Mouse (Mus musculus) heart, postnatal 10 days (tissue): Measurements from ENCODE around the gene Mast4. TPM values are rescaled to one million over a fixed set of nuclear protein-coding genes. Genes with fewer than 3 reads are reported as not detected.

Source experiments
- DNase-seq, 2 experiments: peaks; one replicate each; pipeline ENCODE4 v3.0.0; 2021
- intact Hi-C: fragments of 180-260 bp; cut with DNase I; formaldehyde crosslinking; loops from one replicate; pipeline ENCODE4 v1.15.1; 2025
- total RNA-seq, 2 experiments: library from RNA; stranded (reverse); gene quantifications; 2 replicates each; pipeline ENCODE4 v1.2.3; 2021

Gene Mast4
- total RNA-seq, 2 experiments from 2014 or later, result 62.8 to 65.1 TPM

GRCm38 (mm10) chr13:103135224-103135883 lies 198.9 kb downstream of the Mast4 start:
- intact Hi-C loops, result no loop called here

GRCm38 (mm10) chr13:103131781-103132180 lies 202.5 kb downstream of the Mast4 start:
- DNase-seq, result no peak
- intact Hi-C loops, result no loop called here

More at GRCm38 (mm10) chr13:103135224-103135883, 198.9 kb downstream of the Mast4 start:
- no peak for DNase-seq

GRCm38 (mm10) chr13:103129130-103129797 lies 205.0 kb downstream of the Mast4 start:
- DNase-seq, result peak in 1 of 2 experiments; percentile 32
- intact Hi-C loops, result no loop called here

- DNase-seq, result peak; percentile 37 to 41
- intact Hi-C loops, result no loop called here
These were observed 205.6 kb downstream of the Mast4 start for GRCm38 (mm10) chr13:103128729-103129128.

- intact Hi-C loops, result no loop called here
- DNase-seq, result no peak
These were observed 206.7 kb downstream of the Mast4 start for GRCm38 (mm10) chr13:103127594-103127993.

- intact Hi-C loops, result no loop called here
- DNase-seq, result no peak
These were observed 210.6 kb downstream of the Mast4 start for GRCm38 (mm10) chr13:103123716-103124115.

GRCm38 (mm10) chr13:103121796-103122792 lies 212.2 kb downstream of the Mast4 start:
- intact Hi-C loops, result loop anchor here (1.0 kb wide), 1 partner anchor 444 kb away; no protein-coding TSS in a partner anchor
- DNase-seq, result no peak

- DNase-seq, result peak in 1 of 2 experiments; percentile 50
- intact Hi-C loops, result loop anchor here (1.0 kb wide), 1 partner anchor 442 kb away; no protein-coding TSS in a partner anchor
These were observed 213.6 kb downstream of the Mast4 start for GRCm38 (mm10) chr13:103120669-103121131.

- intact Hi-C loops, result loop anchor here (10.0 kb wide), 1 partner anchor 315 kb away; no protein-coding TSS in a partner anchor
- DNase-seq, result no peak
These were observed 214.6 kb downstream of the Mast4 start for GRCm38 (mm10) chr13:103119728-103120127.

- intact Hi-C loops, result loop anchor here (10.0 kb wide), 1 partner anchor 310 kb away; no protein-coding TSS in a partner anchor
- DNase-seq, result no peak
These were observed 219.2 kb downstream of the Mast4 start for GRCm38 (mm10) chr13:103115116-103115515.

GRCm38 (mm10) chr13:103114274-103114673 lies 220.0 kb downstream of the Mast4 start:
- intact Hi-C loops, result loop anchor here (5.0 to 10.0 kb wide), 3 partner anchors 207 to 528 kb away; no protein-coding TSS in a partner anchor
- DNase-seq, result peak; percentile 90

- intact Hi-C loops, result loop anchor here (5.0 to 10.0 kb wide), 3 partner anchors 203 to 532 kb away; no protein-coding TSS in a partner anchor
- peak; percentile 78 to 87 for DNase-seq
These were observed 224.4 kb downstream of the Mast4 start for GRCm38 (mm10) chr13:103109872-103110271.

- no peak for DNase-seq
- intact Hi-C loops, result no loop called here
These were observed 226.9 kb downstream of the Mast4 start for GRCm38 (mm10) chr13:103107362-103107761.

GRCm38 (mm10) chr13:103102598-103102997 lies 231.7 kb downstream of the Mast4 start:
- intact Hi-C loops, result no loop called here
- peak in 1 of 2 experiments; percentile 45 for DNase-seq

- peak; percentile 84 to 85 for DNase-seq
- intact Hi-C loops, result no loop called here
These were observed 237.7 kb downstream of the Mast4 start for GRCm38 (mm10) chr13:103096346-103097150.

GRCm38 (mm10) chr13:103095491-103095890 lies 238.8 kb downstream of the Mast4 start:
- intact Hi-C loops, result no loop called here
- no peak for DNase-seq

GRCm38 (mm10) chr13:103094595-103094994 lies 239.7 kb downstream of the Mast4 start:
- no peak for DNase-seq
- intact Hi-C loops, result loop anchor here (1.0 to 5.0 kb wide), 2 partner anchors 9 to 187 kb away; no protein-coding TSS in a partner anchor

- intact Hi-C loops, result loop anchor here (1.0 to 5.0 kb wide), 2 partner anchors 8 to 186 kb away; no protein-coding TSS in a partner anchor
- DNase-seq, result no peak
These were observed 240.6 kb downstream of the Mast4 start for GRCm38 (mm10) chr13:103093713-103094112.

GRCm38 (mm10) chr13:103085540-103086121 lies 248.7 kb downstream of the Mast4 start:
- DNase-seq, result peak in 1 of 2 experiments; percentile 52
- intact Hi-C loops, result loop anchor here (1.0 kb wide), 1 partner anchor 9 kb away; no protein-coding TSS in a partner anchor
